Mouse (Mus musculus): Measurements from ENCODE around the gene Sirpa. TPM values are rescaled to one million over a fixed set of nuclear protein-coding genes. Genes with fewer than 3 reads are reported as not detected.

The Sirpa gene
- polyA plus RNA-seq, 1 experiment from 2014 or later: 27.8 TPM

- no peak for ATAC-seq (ENCODE audit: low read depth)
- no peaks in the 10 kb centered on the region for H3K36me3 ChIP-seq (ENCODE audit: control insufficient read depth, insufficient read depth)
- H3K4me1 ChIP-seq (ENCODE audit: control insufficient read depth, low read depth, low read length): no peaks in the 10 kb centered on the region
- H3K27me3 ChIP-seq (ENCODE audit: control insufficient read depth, insufficient read depth, low read depth, low read length): no peaks in the 10 kb centered on the region
- H3K4me3 ChIP-seq (ENCODE audit: low read depth, low read length): no peak overlapping the region
- H3K9ac ChIP-seq (ENCODE audit: low read depth, low read length): no peak overlapping the region
- no peak overlapping the region for H3K27ac ChIP-seq (ENCODE audit: low read length)
- H3K4me2 ChIP-seq (ENCODE audit: low read depth, low read length): no peak overlapping the region
- 45% methylated on average over 12 of the region's 12 CpGs for WGBS (ENCODE audit: insufficient replicate concordance)
- no peaks in the 10 kb centered on the region for H3K9me3 ChIP-seq (replicated peaks; ENCODE audit: control insufficient read depth, low read length)
Measured at GRCm38 (mm10) chr2:129558008-129558874, 34.4 kb upstream of the Sirpa start.

- ATAC-seq (ENCODE audit: low read depth): no peak
- H3K9ac ChIP-seq (ENCODE audit: low read depth, low read length): no peak overlapping the region
- no peaks in the 10 kb centered on the region for H3K4me1 ChIP-seq (ENCODE audit: control insufficient read depth, low read depth, low read length)
- no peaks in the 10 kb centered on the region for H3K27me3 ChIP-seq (ENCODE audit: control insufficient read depth, insufficient read depth, low read depth, low read length)
- H3K4me2 ChIP-seq (ENCODE audit: low read depth, low read length): no peak overlapping the region
- no peaks in the 10 kb centered on the region for H3K9me3 ChIP-seq (replicated peaks; ENCODE audit: control insufficient read depth, low read length)
- 45% methylated on average over 3 of the region's 3 CpGs for WGBS (ENCODE audit: insufficient replicate concordance)
- no peak overlapping the region for H3K27ac ChIP-seq (ENCODE audit: low read length)
- H3K4me3 ChIP-seq (ENCODE audit: low read depth, low read length): no peak overlapping the region
- no peaks in the 10 kb centered on the region for H3K36me3 ChIP-seq (ENCODE audit: control insufficient read depth, insufficient read depth)
Measured at GRCm38 (mm10) chr2:129558875-129559219, 33.8 kb upstream of the Sirpa start.

- Histone ChIP-seq H3K27ac (ENCODE audit: low read length) (no peak overlapping the region), H3K4me2 (ENCODE audit: low read depth, low read length) (no peak overlapping the region), H3K4me1 (ENCODE audit: control insufficient read depth, low read depth, low read length) (no peaks in the 10 kb centered on the region), H3K4me3 (ENCODE audit: low read depth, low read length) (no peak overlapping the region), H3K27me3 (ENCODE audit: control insufficient read depth, insufficient read depth, low read depth, low read length) (no peaks in the 10 kb centered on the region), H3K9ac (ENCODE audit: low read depth, low read length) (no peak overlapping the region), H3K9me3 (replicated peaks; ENCODE audit: control insufficient read depth, low read length) (no peaks in the 10 kb centered on the region), H3K36me3 (ENCODE audit: control insufficient read depth, insufficient read depth) (no peaks in the 10 kb centered on the region)
- 35% methylated on average over 3 of the region's 3 CpGs for WGBS (ENCODE audit: insufficient replicate concordance)
- no peak for ATAC-seq (ENCODE audit: low read depth)
Measured at GRCm38 (mm10) chr2:129561796-129562195, 30.8 kb upstream of the Sirpa start.

- ATAC-seq (ENCODE audit: low read depth): no peak
- no peaks in the 10 kb centered on the region for H3K27me3 ChIP-seq (ENCODE audit: control insufficient read depth, insufficient read depth, low read depth, low read length)
- H3K27ac ChIP-seq (ENCODE audit: low read length): no peak overlapping the region
- no peak overlapping the region for H3K9ac ChIP-seq (ENCODE audit: low read depth, low read length)
- no peaks in the 10 kb centered on the region for H3K9me3 ChIP-seq (replicated peaks; ENCODE audit: control insufficient read depth, low read length)
- H3K4me2 ChIP-seq (ENCODE audit: low read depth, low read length): no peak overlapping the region
- H3K4me1 ChIP-seq (ENCODE audit: control insufficient read depth, low read depth, low read length): no peaks in the 10 kb centered on the region
- WGBS (ENCODE audit: insufficient replicate concordance): 61% methylated on average over 5 of the region's 5 CpGs
- no peak overlapping the region for H3K4me3 ChIP-seq (ENCODE audit: low read depth, low read length)
- H3K36me3 ChIP-seq (ENCODE audit: control insufficient read depth, insufficient read depth): no peaks in the 10 kb centered on the region
Measured at GRCm38 (mm10) chr2:129563944-129564709, 28.5 kb upstream of the Sirpa start.

- H3K27me3 ChIP-seq (ENCODE audit: control insufficient read depth, insufficient read depth, low read depth, low read length): no peaks in the 10 kb centered on the region
- ATAC-seq (ENCODE audit: low read depth): no peak
- no peaks in the 10 kb centered on the region for H3K36me3 ChIP-seq (ENCODE audit: control insufficient read depth, insufficient read depth)
- no peak overlapping the region for H3K9ac ChIP-seq (ENCODE audit: low read depth, low read length)
- peaks cover under 1% of the 10 kb centered on the region for H3K4me1 ChIP-seq (ENCODE audit: control insufficient read depth, low read depth, low read length)
- H3K4me2 ChIP-seq (ENCODE audit: low read depth, low read length): no peak overlapping the region
- 66% methylated on average over 7 of the region's 7 CpGs for WGBS (ENCODE audit: insufficient replicate concordance)
- H3K27ac ChIP-seq (ENCODE audit: low read length): no peak overlapping the region
- H3K9me3 ChIP-seq (replicated peaks; ENCODE audit: control insufficient read depth, low read length): no peaks in the 10 kb centered on the region
- H3K4me3 ChIP-seq (ENCODE audit: low read depth, low read length): no peak overlapping the region
Measured at GRCm38 (mm10) chr2:129569120-129569519, 23.5 kb upstream of the Sirpa start.

- Histone ChIP-seq H3K9me3 (replicated peaks; ENCODE audit: control insufficient read depth, low read length) (no peaks in the 10 kb centered on the region), H3K27ac (ENCODE audit: low read length) (no peak overlapping the region), H3K27me3 (ENCODE audit: control insufficient read depth, insufficient read depth, low read depth, low read length) (no peaks in the 10 kb centered on the region), H3K9ac (ENCODE audit: low read depth, low read length) (no peak overlapping the region), H3K36me3 (ENCODE audit: control insufficient read depth, insufficient read depth) (no peaks in the 10 kb centered on the region), H3K4me1 (ENCODE audit: control insufficient read depth, low read depth, low read length) (peaks cover 4% of the 10 kb centered on the region), H3K4me3 (ENCODE audit: low read depth, low read length) (no peak overlapping the region), H3K4me2 (ENCODE audit: low read depth, low read length) (no peak overlapping the region)
- 49% methylated on average over 5 of the region's 5 CpGs for WGBS (ENCODE audit: insufficient replicate concordance)
- ATAC-seq (ENCODE audit: low read depth): no peak
Measured at GRCm38 (mm10) chr2:129569556-129569955, 23.1 kb upstream of the Sirpa start.

GRCm38 (mm10) chr2:129573701-129574273 is 18.8 kb upstream of the Sirpa start:
- no peak overlapping the region for H3K4me2 ChIP-seq (ENCODE audit: low read depth, low read length)
- H3K27ac ChIP-seq (ENCODE audit: low read length): no peak overlapping the region

GRCm38 (mm10) chr2:129574395-129575046 is 18.1 kb upstream of the Sirpa start:
- Histone ChIP-seq H3K4me3 (ENCODE audit: low read depth, low read length) (no peak overlapping the region), H3K36me3 (ENCODE audit: control insufficient read depth, insufficient read depth) (no peaks in the 10 kb centered on the region)
- WGBS (ENCODE audit: insufficient replicate concordance): 18% methylated on average over 24 of the region's 24 CpGs

More at GRCm38 (mm10) chr2:129573701-129574273, 18.8 kb upstream of the Sirpa start:
- no peak for ATAC-seq (ENCODE audit: low read depth)
- Histone ChIP-seq H3K27me3 (ENCODE audit: control insufficient read depth, insufficient read depth, low read depth, low read length) (no peaks in the 10 kb centered on the region), H3K36me3 (ENCODE audit: control insufficient read depth, insufficient read depth) (no peaks in the 10 kb centered on the region), H3K4me3 (ENCODE audit: low read depth, low read length) (no peak overlapping the region), H3K9ac (ENCODE audit: low read depth, low read length) (no peak overlapping the region), H3K4me1 (ENCODE audit: control insufficient read depth, low read depth, low read length) (peaks cover 4% of the 10 kb centered on the region), H3K9me3 (replicated peaks; ENCODE audit: control insufficient read depth, low read length) (no peaks in the 10 kb centered on the region)
- WGBS (ENCODE audit: insufficient replicate concordance): 29% methylated on average over 4 of the region's 4 CpGs

More at GRCm38 (mm10) chr2:129574395-129575046, 18.1 kb upstream of the Sirpa start:
- Histone ChIP-seq H3K9me3 (replicated peaks; ENCODE audit: control insufficient read depth, low read length) (no peaks in the 10 kb centered on the region), H3K4me1 (ENCODE audit: control insufficient read depth, low read depth, low read length) (peaks cover 4% of the 10 kb centered on the region), H3K27ac (ENCODE audit: low read length) (no peak overlapping the region), H3K4me2 (ENCODE audit: low read depth, low read length) (no peak overlapping the region), H3K27me3 (ENCODE audit: control insufficient read depth, insufficient read depth, low read depth, low read length) (no peaks in the 10 kb centered on the region), H3K9ac (ENCODE audit: low read depth, low read length) (no peak overlapping the region)
- ATAC-seq (ENCODE audit: low read depth): no peak

Data from liver, embryonic 16.5 days (tissue).